Mouse (Mus musculus) E14TG2a.4 (cell line): ENCODE measurements around the gene Sh2b3.

Source experiments
- CTCF ChIP-seq: conservative IDR thresholded peaks from 2 replicates; pipeline ENCODE4 v1.5.1; 2014; ENCODE audit warnings: low read length
- POU5F1 ChIP-seq: IDR thresholded peaks from 2 replicates; pipeline ENCODE4 v1.6.1; 2014; ENCODE audit warnings: low read length, borderline replicate concordance

DNA sequence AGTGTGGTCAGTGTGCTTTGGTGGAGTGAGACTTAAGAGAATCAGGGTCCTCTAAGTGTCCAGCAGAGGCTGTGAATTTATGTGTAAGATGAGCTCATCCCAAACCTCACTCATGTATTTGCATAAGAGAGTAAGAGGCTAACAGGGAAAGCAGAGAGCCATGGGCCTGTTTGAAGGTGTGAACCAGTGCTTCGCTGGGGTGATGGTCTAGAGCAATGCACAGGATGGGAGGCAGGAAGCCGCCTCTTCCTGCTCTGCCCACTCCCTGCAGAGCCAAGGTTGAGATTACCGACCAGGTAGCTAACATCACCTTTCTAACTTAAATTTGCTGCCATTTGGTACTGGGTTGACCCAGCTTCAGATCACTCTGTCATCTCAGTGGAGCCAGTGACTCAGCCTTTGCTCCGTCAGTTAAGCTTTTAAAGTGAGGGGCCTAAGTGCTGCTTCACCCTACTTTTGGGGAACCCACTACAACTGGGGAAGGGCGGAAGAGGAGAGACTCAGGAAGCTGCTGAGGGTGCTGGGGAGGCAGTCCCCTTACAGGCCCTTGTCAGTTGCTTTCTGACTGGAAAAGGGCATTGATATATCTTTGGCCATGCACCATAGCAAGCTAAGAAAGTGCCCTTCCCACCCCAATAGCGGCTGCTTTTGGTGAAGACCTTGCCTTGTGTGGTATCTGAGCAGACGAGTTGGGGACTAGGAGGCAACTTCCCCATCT lies 24.8 kb downstream of the Sh2b3 start:
- no peak for TF ChIP-seq CTCF
- no peak for TF ChIP-seq POU5F1
